Mouse (Mus musculus): ENCODE measurements around the gene Vmn2r87. TPM values are rescaled to one million over a fixed set of nuclear protein-coding genes. Genes with fewer than 3 reads are reported as not detected.
"Not testable (repeated sequence)": the region's sequence is repeated elsewhere in the genome, so short reads cannot be mapped to it uniquely, and the experiment has no call there.

Vmn2r87 gene
- not detected in 3 replicates for total RNA-seq (2017)

GRCm38 (mm10) chr10:130497296-130497695, at the start of gene Vmn2r87:
Gene Vmn2r87 (minus strand): TSS chr10:130497396.
- no peak for ATAC-seq (replicated peaks; ENCODE audit: insufficient number of reproducible peaks, low FRiP score, low TSS enrichment, poor library complexity, severe bottlenecking)

GRCm38 (mm10) chr10:130544331-130544730, 47.1 kb upstream of the Vmn2r87 start:
- not testable (repeated sequence) for ATAC-seq (replicated peaks; ENCODE audit: insufficient number of reproducible peaks, low FRiP score, low TSS enrichment, poor library complexity, severe bottlenecking)

GRCm38 (mm10) chr10:130541931-130542691, 44.9 kb upstream of the Vmn2r87 start:
- ATAC-seq (replicated peaks; ENCODE audit: insufficient number of reproducible peaks, low FRiP score, low TSS enrichment, poor library complexity, severe bottlenecking) = peak; percentile 90

GRCm38 (mm10) chr10:130536101-130536500, 38.9 kb upstream of the Vmn2r87 start:
- ATAC-seq (replicated peaks; ENCODE audit: insufficient number of reproducible peaks, low FRiP score, low TSS enrichment, poor library complexity, severe bottlenecking) = no peak

GRCm38 (mm10) chr10:130527926-130528325, 30.7 kb upstream of the Vmn2r87 start:
- no peak for ATAC-seq (replicated peaks; ENCODE audit: insufficient number of reproducible peaks, low FRiP score, low TSS enrichment, poor library complexity, severe bottlenecking)

GRCm38 (mm10) chr10:130470311-130470760, 26.9 kb downstream of the Vmn2r87 start:
- ATAC-seq (replicated peaks; ENCODE audit: insufficient number of reproducible peaks, low FRiP score, low TSS enrichment, poor library complexity, severe bottlenecking) = no peak

GRCm38 (mm10) chr10:130455950-130456349, 41.2 kb downstream of the Vmn2r87 start, which contains the start of gene Vmn2r86:
Gene Vmn2r86 (minus strand): TSS chr10:130456050.
- ATAC-seq (replicated peaks; ENCODE audit: insufficient number of reproducible peaks, low FRiP score, low TSS enrichment, poor library complexity, severe bottlenecking) = not testable (repeated sequence)

- ATAC-seq (replicated peaks; ENCODE audit: insufficient number of reproducible peaks, low FRiP score, low TSS enrichment, poor library complexity, severe bottlenecking) = no peak
Measured at GRCm38 (mm10) chr10:130444776-130445175, 52.4 kb downstream of the Vmn2r87 start.

GRCm38 (mm10) chr10:130434185-130434898, 62.9 kb downstream of the Vmn2r87 start:
- ATAC-seq (replicated peaks; ENCODE audit: insufficient number of reproducible peaks, low FRiP score, low TSS enrichment, poor library complexity, severe bottlenecking) = not testable (repeated sequence)

- ATAC-seq (replicated peaks; ENCODE audit: insufficient number of reproducible peaks, low FRiP score, low TSS enrichment, poor library complexity, severe bottlenecking) = not testable (repeated sequence)
Measured at GRCm38 (mm10) chr10:130429603-130430002, 67.6 kb downstream of the Vmn2r87 start, which contains the start of gene Vmn2r85. Gene Vmn2r85 (minus strand): TSS chr10:130429703.

- not testable (repeated sequence) for ATAC-seq (replicated peaks; ENCODE audit: insufficient number of reproducible peaks, low FRiP score, low TSS enrichment, poor library complexity, severe bottlenecking)
Measured at GRCm38 (mm10) chr10:130422368-130422767, 74.8 kb downstream of the Vmn2r87 start.

Other genes with a start within 250 kb of the Vmn2r87 start
- 0.68 TPM in 1 of 3 replicates, not detected in the others for gene Neurod4, start 217.2 kb downstream of the Vmn2r87 start, total RNA-seq (2017)
- gene Tespa1, start 174.5 kb downstream of the Vmn2r87 start, total RNA-seq (2017) = 26.6 to 78.3 TPM (median 40.3 TPM) in 3 replicates
- 0.19 TPM in 1 of 3 replicates, not detected in the others for gene Vmn2r84, start 103.1 kb downstream of the Vmn2r87 start, total RNA-seq (2017)
- gene Vmn2r85, start 67.7 kb downstream of the Vmn2r87 start, total RNA-seq (2017) = not detected in 3 replicates
- not detected in 3 replicates for gene Vmn2r86, start 41.3 kb downstream of the Vmn2r87 start, total RNA-seq (2017)

All from monocyte, adult 5-6 weeks (primary cell).